Mouse (Mus musculus) ES-Bruce4 (cell line): ENCODE data around the gene Gpr156.

Experiments used
- CTCF ChIP-seq: IDR thresholded peaks from one replicate; pipeline ENCODE4 v1.8.1; 2011; ENCODE audit warnings: low read depth, low read length
- EP300 ChIP-seq: IDR thresholded peaks from 2 replicates; pipeline ENCODE4 v1.6.1; 2011; ENCODE audit warnings: low read depth, low read length; ENCODE audit not compliant: insufficient read depth
- POLR2A ChIP-seq: IDR thresholded peaks from one replicate; pipeline ENCODE4 v1.8.1; 2011; ENCODE audit warnings: low read length; ENCODE audit not compliant: insufficient read depth

GRCm38 (mm10) chr16:37920842-37921409 lies 4.6 kb downstream of the Gpr156 start:
- TF ChIP-seq CTCF (no peak), POLR2A (no peak), EP300 (no peak)
